Mouse (Mus musculus) heart, embryonic 12.5 days (tissue): ENCODE results near the gene Nlgn3. TPM values are rescaled to one million over a fixed set of nuclear protein-coding genes. Genes with fewer than 3 reads are reported as not detected.

Experiments used
- polyA plus RNA-seq: library from polyadenylated mRNA; unstranded; fragments of >200 nt; fragmentation: Nextera tagmentation; extraction: Ambion mirVana; gene quantifications from 2 replicates; pipeline ENCODE4 v1.2.1, GENCODE M21; 2016

Gene Nlgn3
- polyA plus RNA-seq, 1 experiment from 2014 or later: 2.2 TPM

Other genes starting within 250 kb of the Nlgn3 start
- 0.23 and 0.29 TPM in 2 replicates for gene Tex11, start 239.5 kb upstream of the Nlgn3 start, polyA plus RNA-seq
- gene Slc7a3, start 213.1 kb upstream of the Nlgn3 start, polyA plus RNA-seq: 0.24 and 0.71 TPM in 2 replicates
- gene Snx12, start 76.6 kb upstream of the Nlgn3 start, polyA plus RNA-seq: 47.4 and 49.5 TPM in 2 replicates
- 1.4 and 1.7 TPM in 2 replicates for gene Foxo4, start 44.6 kb upstream of the Nlgn3 start, polyA plus RNA-seq
- not detected in 2 replicates for gene Gm614, start 35.2 kb upstream of the Nlgn3 start, polyA plus RNA-seq
- gene Il2rg, start 30.9 kb upstream of the Nlgn3 start, polyA plus RNA-seq: 10.7 and 11.8 TPM in 2 replicates
- not detected in 2 replicates for gene Gm20489, start 30.1 kb upstream of the Nlgn3 start, polyA plus RNA-seq
- 30.5 and 30.7 TPM in 2 replicates for gene Med12, start 25.1 kb upstream of the Nlgn3 start, polyA plus RNA-seq
- 0.13 and 0.66 TPM in 2 replicates for gene Gjb1, start 77.2 kb downstream of the Nlgn3 start, polyA plus RNA-seq
- gene Zmym3, start 121.7 kb downstream of the Nlgn3 start, polyA plus RNA-seq: 29.9 and 30.0 TPM in 2 replicates
- gene Nono, start 130.2 kb downstream of the Nlgn3 start, polyA plus RNA-seq: 290 and 312 TPM in 2 replicates
- gene Itgb1bp2, start 149.9 kb downstream of the Nlgn3 start, polyA plus RNA-seq: 52.7 and 54.9 TPM in 2 replicates
- gene Taf1, start 233.6 kb downstream of the Nlgn3 start, polyA plus RNA-seq: 12.5 TPM in 2 replicates